Mouse (Mus musculus): ENCODE results near the gene Ostn.

GRCm38 (mm10) chr16:27391845-27392244, 84.6 kb downstream of the Ostn start:
- no peak for TF ChIP-seq CTCF (IDR thresholded peaks at IDR 0.05; ENCODE audit: extremely low read depth, insufficient read length, insufficient replicate concordance, low read depth, low read length)
- TF ChIP-seq POLR2A (IDR thresholded peaks at IDR 0.05; ENCODE audit: low read depth, low read length): no peak
